Mouse (Mus musculus): ENCODE results near the gene Ankrd35.

GRCm38 (mm10) chr3:96675690-96676089, 5.8 kb downstream of the Ankrd35 start:
- no peak for TF ChIP-seq CTCF (IDR thresholded peaks at IDR 0.05; ENCODE audit: borderline replicate concordance, control insufficient read depth, extremely low read depth, insufficient read depth, low read length, poor library complexity)
- no peak for TF ChIP-seq POLR2A (IDR thresholded peaks at IDR 0.05; ENCODE audit: control insufficient read depth, extremely low read depth, insufficient read depth, low read length, poor library complexity)
